Mouse (Mus musculus) neural tube, embryonic 15.5 days (tissue): ENCODE results near the gene Gcdh. TPM values are rescaled to one million over a fixed set of nuclear protein-coding genes. Genes with fewer than 3 reads are reported as not detected.

Source experiments
- ATAC-seq: fragments of 200-750 bp; cut with Nextera tagmentation; 2 replicates; pipeline ENCODE4 v1.8.0; 2017; ENCODE audit warnings: mild to moderate bottlenecking, moderate TSS enrichment, moderate library complexity; ENCODE audit not compliant: low FRiP score
- H3K27ac ChIP-seq: fragments of 300-500 bp; sonication (generic); replicated peaks from 2 replicates; pipeline ENCODE4 v1.5.1; 2015; ENCODE audit warnings: mild to moderate bottlenecking, inconsistent platforms
- H3K27me3 ChIP-seq: fragments of 300-500 bp; sonication (generic); replicated peaks from 2 replicates; pipeline ENCODE4 v1.6.1; 2015; ENCODE audit warnings: inconsistent platforms
- H3K36me3 ChIP-seq: fragments of 300-500 bp; sonication (generic); 2 replicates; pipeline ENCODE4 v1.6.1; 2015; ENCODE audit warnings: inconsistent platforms
- H3K4me1 ChIP-seq: fragments of 300-500 bp; sonication (generic); 2 replicates; pipeline ENCODE4 v1.6.1; 2015; ENCODE audit warnings: inconsistent platforms
- H3K4me2 ChIP-seq: fragments of 300-500 bp; sonication (generic); 2 replicates; pipeline ENCODE4 v1.6.1; 2015; ENCODE audit warnings: inconsistent platforms, mild to moderate bottlenecking, moderate library complexity
- H3K4me3 ChIP-seq: fragments of 300-500 bp; sonication (generic); replicated peaks from 2 replicates; pipeline ENCODE4 v1.5.1; 2015; ENCODE audit warnings: mild to moderate bottlenecking, inconsistent platforms
- H3K9ac ChIP-seq: fragments of 300-500 bp; sonication (generic); replicated peaks from 2 replicates; pipeline ENCODE4 v1.6.1; 2015; ENCODE audit warnings: mild to moderate bottlenecking, inconsistent platforms
- H3K9me3 ChIP-seq: fragments of 300-500 bp; sonication (generic); replicated peaks from 2 replicates; pipeline ENCODE4 v1.6.1; 2016; ENCODE audit warnings: inconsistent platforms
- WGBS: fragments of 180-500 bp; shearing (Covaris S2); methylation state at CpG from one replicate; pipeline ENCODE4 v1.1.7; 2015; ENCODE audit warnings: mixed read lengths; 5-methylcytosine and 5-hydroxymethylcytosine counted together
- microRNA-seq: library from miRNA; unstranded; fragments of <30 nt; microRNA quantifications from one replicate; pipeline ENCODE4, GENCODE M21; 2017
- polyA plus RNA-seq: library from polyadenylated mRNA; unstranded; fragments of >200 nt; fragmentation: Nextera tagmentation; extraction: Ambion mirVana; gene quantifications from 2 replicates; pipeline ENCODE4 v1.2.1, GENCODE M21; 2015

Gcdh gene
- polyA plus RNA-seq, 1 experiment from 2014 or later = 39.8 TPM

GRCm38 (mm10) chr8:84839411-84839810 is 54.3 kb downstream of the Gcdh start:
- no peak overlapping the region; the same call in 1 of the 2 replicates for H3K27ac ChIP-seq

GRCm38 (mm10) chr8:84838513-84838912 is 55.2 kb downstream of the Gcdh start:
- Histone ChIP-seq H3K9me3 (no peaks in the 10 kb centered on the region), H3K27ac (no peak overlapping the region), H3K4me3 (no peak overlapping the region), H3K4me2 (no peak overlapping the region), H3K9ac (no peak overlapping the region), H3K36me3 (peaks cover 75% of the 10 kb centered on the region), H3K4me1 (peaks cover 58% of the 10 kb centered on the region), H3K27me3 (no peaks in the 10 kb centered on the region)
- WGBS = 89% methylated on average over 5 of the region's 5 CpGs
- no peak for ATAC-seq

More at GRCm38 (mm10) chr8:84839411-84839810, 54.3 kb downstream of the Gcdh start:
- Histone ChIP-seq H3K9ac (peak overlapping the region; percentile 74; the same call in 1 of the 2 replicates), H3K27me3 (no peaks in the 10 kb centered on the region), H3K9me3 (no peaks in the 10 kb centered on the region), H3K4me3 (peak overlapping the region; percentile 74), H3K4me2 (peak overlapping the region; percentile 64), H3K36me3 (peaks cover 77% of the 10 kb centered on the region), H3K4me1 (peaks cover 63% of the 10 kb centered on the region)
- WGBS = 100% methylated on average over 2 of the region's 2 CpGs
- ATAC-seq = no peak

- no peaks in the 10 kb centered on the region for H3K9me3 ChIP-seq
- no peak overlapping the region for H3K9ac ChIP-seq
- no peak overlapping the region for H3K4me2 ChIP-seq
- peaks cover 70% of the 10 kb centered on the region for H3K36me3 ChIP-seq
- no peak for ATAC-seq
- H3K4me3 ChIP-seq = no peak overlapping the region
- no peak overlapping the region for H3K27ac ChIP-seq
- H3K27me3 ChIP-seq = no peaks in the 10 kb centered on the region
- peaks cover 58% of the 10 kb centered on the region for H3K4me1 ChIP-seq
- 84% methylated on average over 15 of the region's 15 CpGs for WGBS
Measured at GRCm38 (mm10) chr8:84837912-84838470, 55.7 kb downstream of the Gcdh start.

GRCm38 (mm10) chr8:84837149-84837911 is 56.4 kb downstream of the Gcdh start:
- WGBS = 72% methylated on average over 8 of the region's 8 CpGs
- H3K27ac ChIP-seq = no peak overlapping the region
- H3K4me2 ChIP-seq = no peak overlapping the region
- H3K9ac ChIP-seq = no peak overlapping the region
- no peak for ATAC-seq
- H3K27me3 ChIP-seq = no peaks in the 10 kb centered on the region
- no peak overlapping the region for H3K4me3 ChIP-seq
- H3K4me1 ChIP-seq = peaks cover 55% of the 10 kb centered on the region
- peaks cover 63% of the 10 kb centered on the region for H3K36me3 ChIP-seq
- H3K9me3 ChIP-seq = no peaks in the 10 kb centered on the region

Small RNA genes within 50 kb of the gene (microRNA-seq; reads per million reads assigned to microRNA genes)
- not detected for gene Gm24197
- gene Mir7069 = 2.1 reads per million, percentile 6 among the genes with 10 or more reads in this experiment

Other genes starting within 250 kb of the Gcdh start
- gene Ier2, start 231.1 kb downstream of the Gcdh start, polyA plus RNA-seq = 20.3 and 33.1 TPM in 2 replicates
- gene Trmt1, start 207.6 kb downstream of the Gcdh start, polyA plus RNA-seq = 66.7 and 75.1 TPM in 2 replicates
- 12.3 and 14.1 TPM in 2 replicates for gene Nacc1, start 206.1 kb downstream of the Gcdh start, polyA plus RNA-seq
- 3.1 and 6.1 TPM in 2 replicates for gene Lyl1, start 192.5 kb downstream of the Gcdh start, polyA plus RNA-seq
- 1.4 and 1.8 TPM in 2 replicates for gene G430095P16Rik, start 170.9 kb downstream of the Gcdh start, polyA plus RNA-seq
- gene Nfix, start 93.6 kb downstream of the Gcdh start, polyA plus RNA-seq = 60.3 and 70.5 TPM in 2 replicates
- 15.7 and 17.2 TPM in 2 replicates for gene Dand5, start 71.1 kb downstream of the Gcdh start, polyA plus RNA-seq
- gene Gadd45gip1, start 62.4 kb downstream of the Gcdh start, polyA plus RNA-seq = 44.3 and 45.1 TPM in 2 replicates
- 71.3 and 98.0 TPM in 2 replicates for gene Rad23a, start 53.3 kb downstream of the Gcdh start, polyA plus RNA-seq
- gene Calr, start 47.0 kb downstream of the Gcdh start, polyA plus RNA-seq = 730 and 802 TPM in 2 replicates
- gene Farsa, start 36.9 kb downstream of the Gcdh start, polyA plus RNA-seq = 105 and 108 TPM in 2 replicates
- 26.4 and 49.7 TPM in 2 replicates for gene Syce2, start 21.8 kb downstream of the Gcdh start, polyA plus RNA-seq
- gene Klf1, start 8.0 kb upstream of the Gcdh start, polyA plus RNA-seq = 0.49 and 1.1 TPM in 2 replicates
- gene Dnase2a, start 14.6 kb upstream of the Gcdh start, polyA plus RNA-seq = 5.2 and 7.3 TPM in 2 replicates
- gene Mast1, start 43.4 kb upstream of the Gcdh start, polyA plus RNA-seq = 60.7 and 74.7 TPM in 2 replicates
- gene Rtbdn, start 53.1 kb upstream of the Gcdh start, polyA plus RNA-seq = 3.0 and 3.8 TPM in 2 replicates
- gene Gm49661, start 75.5 kb upstream of the Gcdh start, polyA plus RNA-seq = not detected in 2 replicates
- gene Prdx2, start 75.7 kb upstream of the Gcdh start, polyA plus RNA-seq = 930 and 1,070 TPM in 2 replicates
- gene Rnaseh2a, start 75.8 kb upstream of the Gcdh start, polyA plus RNA-seq = 55.0 and 81.5 TPM in 2 replicates
- 9.4 and 15.1 TPM in 2 replicates for gene Junb, start 84.8 kb upstream of the Gcdh start, polyA plus RNA-seq
- 33.9 and 37.2 TPM in 2 replicates for gene Hook2, start 96.7 kb upstream of the Gcdh start, polyA plus RNA-seq
- gene Best2, start 120.6 kb upstream of the Gcdh start, polyA plus RNA-seq = not detected in 2 replicates
- 148 and 154 TPM in 2 replicates for gene Asna1, start 131.4 kb upstream of the Gcdh start, polyA plus RNA-seq
- 116 and 124 TPM in 2 replicates for gene Trir, start 132.9 kb upstream of the Gcdh start, polyA plus RNA-seq
- gene Tnpo2, start 143.0 kb upstream of the Gcdh start, polyA plus RNA-seq = 54.9 and 55.5 TPM in 2 replicates
- gene Fbxw9, start 166.1 kb upstream of the Gcdh start, polyA plus RNA-seq = 60.6 and 68.3 TPM in 2 replicates
- gene Gm5741, start 174.1 kb upstream of the Gcdh start, polyA plus RNA-seq = 1.4 and 1.6 TPM in 2 replicates
- 102 and 117 TPM in 2 replicates for gene Dhps, start 177.8 kb upstream of the Gcdh start, polyA plus RNA-seq
- 111 and 121 TPM in 2 replicates for gene Wdr83os, start 186.8 kb upstream of the Gcdh start, polyA plus RNA-seq
- 50.3 and 50.5 TPM in 2 replicates for gene Wdr83, start 187.4 kb upstream of the Gcdh start, polyA plus RNA-seq
- gene Man2b1, start 189.3 kb upstream of the Gcdh start, polyA plus RNA-seq = 19.3 and 31.1 TPM in 2 replicates
- gene Zfp791, start 229.2 kb upstream of the Gcdh start, polyA plus RNA-seq = 3.4 and 4.2 TPM in 2 replicates